Mouse (Mus musculus): Measurements from ENCODE around the gene Nrg4.

Gene Nrg4

GRCm38 (mm10) chr9:55208790-55209481, 117.7 kb downstream of the Nrg4 start, which contains the start of gene Fbxo22:
Gene Fbxo22, plus strand, starts transcription at chr9:55208925.
- peak; percentile 93 to 94 for DNase-seq

GRCm38 (mm10) chr9:55208458-55208789, 118.2 kb downstream of the Nrg4 start:
- DNase-seq, result peak in 1 of 2 experiments; percentile 8

GRCm38 (mm10) chr9:55199348-55199747, 127.3 kb downstream of the Nrg4 start:
- peak; percentile 54 to 60 for DNase-seq

DNA sequence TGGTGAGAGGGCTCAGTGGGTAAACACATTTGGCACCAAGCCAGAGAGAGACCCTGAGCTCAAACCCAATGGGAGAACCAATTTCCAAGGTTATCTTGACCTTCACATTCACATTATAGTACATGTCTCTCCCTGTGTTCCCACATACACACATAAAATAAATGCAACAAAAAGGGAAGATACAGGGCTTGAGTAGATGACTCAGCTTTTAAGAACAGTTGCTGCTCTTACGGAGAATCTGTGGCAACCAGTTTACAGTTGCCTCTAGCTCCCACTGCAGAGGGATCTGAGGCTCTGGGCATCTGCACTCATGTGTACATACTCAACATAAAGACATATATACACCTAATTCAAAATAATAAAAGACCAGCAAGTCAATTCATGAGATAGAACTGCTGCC, 128.4 kb downstream of the Nrg4 start:
- no peak for DNase-seq

DNA sequence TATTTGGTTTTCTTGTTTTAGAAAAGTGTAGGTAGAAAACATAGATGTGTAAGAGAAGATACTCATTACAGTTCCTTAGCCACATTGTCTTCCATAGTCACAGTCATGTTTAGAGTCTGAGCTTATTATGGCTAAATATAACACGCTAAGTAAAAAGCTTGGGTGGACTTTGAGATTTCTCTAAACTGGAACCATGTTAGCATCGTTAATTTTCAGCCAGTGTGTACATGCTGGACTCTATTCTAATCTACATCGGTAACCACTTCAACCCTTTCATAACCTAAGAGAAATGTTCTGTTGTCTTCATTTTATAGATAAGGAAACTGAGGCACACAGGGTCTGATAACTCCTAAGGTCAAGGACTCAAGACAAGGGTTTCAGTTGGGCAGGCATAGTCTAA, 130.8 kb downstream of the Nrg4 start:
- no peak for DNase-seq

- no peak for DNase-seq
Measured at GRCm38 (mm10) chr9:55174235-55174634, 152.4 kb downstream of the Nrg4 start.

GRCm38 (mm10) chr9:55172195-55172685, 154.4 kb downstream of the Nrg4 start:
- no peak for DNase-seq

DNA sequence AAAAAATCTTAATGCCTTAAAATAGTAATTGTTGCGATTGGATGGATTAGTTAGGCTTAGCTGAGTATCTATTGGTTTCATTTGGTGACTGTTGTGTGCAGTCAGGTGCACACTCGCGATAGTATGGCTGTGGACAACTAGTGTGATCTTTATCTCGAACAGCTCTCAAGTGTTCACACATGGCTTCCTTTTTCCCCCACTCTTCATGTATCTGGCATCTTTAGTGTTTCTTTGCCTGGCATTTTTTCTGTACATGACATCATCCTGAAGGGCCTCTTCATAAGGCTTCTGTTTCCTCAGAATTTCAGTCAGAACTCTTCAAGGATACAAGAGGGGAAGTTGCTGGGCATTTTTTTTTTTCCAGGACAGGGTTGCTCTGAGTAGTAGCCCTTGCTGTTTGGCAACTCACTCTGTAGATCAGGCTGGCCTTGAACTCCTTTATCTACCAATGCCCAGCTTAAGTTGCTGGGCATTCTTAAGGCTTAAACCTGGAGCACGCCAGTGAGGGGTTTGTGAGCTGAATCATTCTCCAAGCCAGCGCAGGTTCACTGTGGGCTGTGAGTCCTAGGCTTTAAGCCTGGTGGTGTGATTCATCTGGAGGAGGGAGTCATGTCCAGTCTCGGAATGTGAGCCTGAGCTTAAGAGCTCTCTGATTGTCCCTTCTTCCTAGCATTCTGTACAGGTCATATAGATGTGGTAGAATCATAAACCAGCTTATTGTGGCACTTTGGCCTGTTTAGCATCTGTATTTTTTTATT, 155.8 kb downstream of the Nrg4 start:
- DNase-seq, result no peak

Measured in cerebellum, postnatal 10 days (tissue).